Mouse (Mus musculus) regulatory T cell (primary cell): ENCODE data around the gene Fam81a.

Experiments
- in situ Hi-C: fragments of 300-600 bp; cut with MboI, MseI; formaldehyde crosslinking; loops from one replicate; pipeline ENCODE4 v1.15.1; 2025; ENCODE audit warnings: high pct_unique_total_duplicates

The Fam81a gene

GRCm38 (mm10) chr9:70142460-70142859 lies at the start of gene Fam81a:
Fam81a (minus strand) TSS chr9:70142560.
- in situ Hi-C loops: loop anchor here (10.0 kb wide), 1 partner anchor 268 kb away; no protein-coding TSS in a partner anchor

- in situ Hi-C loops: loop anchor here (5.0 kb wide), 1 partner anchor 215 kb away; no protein-coding TSS in a partner anchor
These were observed 40.3 kb upstream of the Fam81a start for GRCm38 (mm10) chr9:70182639-70183038.

GRCm38 (mm10) chr9:70181719-70182118 lies 39.4 kb upstream of the Fam81a start:
- in situ Hi-C loops: loop anchor here (5.0 kb wide), 1 partner anchor 216 kb away; no protein-coding TSS in a partner anchor

- in situ Hi-C loops: no loop called here
These were observed 33.9 kb upstream of the Fam81a start for GRCm38 (mm10) chr9:70176291-70176690.

GRCm38 (mm10) chr9:70174896-70175295 lies 32.5 kb upstream of the Fam81a start:
- in situ Hi-C loops: no loop called here

- in situ Hi-C loops: no loop called here
These were observed 32.0 kb upstream of the Fam81a start for GRCm38 (mm10) chr9:70174291-70174848.

- in situ Hi-C loops: no loop called here
These were observed 26.6 kb upstream of the Fam81a start for GRCm38 (mm10) chr9:70168973-70169372.

- in situ Hi-C loops: no loop called here
These were observed 17.7 kb upstream of the Fam81a start for GRCm38 (mm10) chr9:70160071-70160470.

- in situ Hi-C loops: loop anchor here (10.0 kb wide), 1 partner anchor 273 kb away; no protein-coding TSS in a partner anchor
These were observed 5.3 kb upstream of the Fam81a start for GRCm38 (mm10) chr9:70147618-70148017.

GRCm38 (mm10) chr9:70145426-70145825 lies 3.1 kb upstream of the Fam81a start:
- in situ Hi-C loops: loop anchor here (10.0 kb wide), 1 partner anchor 271 kb away; no protein-coding TSS in a partner anchor

- in situ Hi-C loops: loop anchor here (10.0 kb wide), 1 partner anchor 269 kb away; no protein-coding TSS in a partner anchor
These were observed 966 bp upstream of the Fam81a start for GRCm38 (mm10) chr9:70143326-70143725.

GRCm38 (mm10) chr9:70141885-70142326 lies 454 bp downstream of the Fam81a start:
- in situ Hi-C loops: loop anchor here (10.0 kb wide), 1 partner anchor 267 kb away; no protein-coding TSS in a partner anchor

GRCm38 (mm10) chr9:70140871-70141796 lies 1.2 kb downstream of the Fam81a start:
- in situ Hi-C loops: loop anchor here (10.0 kb wide), 1 partner anchor 266 kb away; no protein-coding TSS in a partner anchor

- in situ Hi-C loops: loop anchor here (10.0 kb wide), 1 partner anchor 266 kb away; no protein-coding TSS in a partner anchor
These were observed 2.0 kb downstream of the Fam81a start for GRCm38 (mm10) chr9:70140340-70140739.

GRCm38 (mm10) chr9:70139331-70139885 lies 3.0 kb downstream of the Fam81a start:
- in situ Hi-C loops: no loop called here

- in situ Hi-C loops: no loop called here
These were observed 3.8 kb downstream of the Fam81a start for GRCm38 (mm10) chr9:70138511-70138910.

GRCm38 (mm10) chr9:70137991-70138390 lies 4.4 kb downstream of the Fam81a start:
- in situ Hi-C loops: no loop called here

- in situ Hi-C loops: no loop called here
These were observed 7.2 kb downstream of the Fam81a start for GRCm38 (mm10) chr9:70135186-70135585.

GRCm38 (mm10) chr9:70134716-70135115 lies 7.6 kb downstream of the Fam81a start:
- in situ Hi-C loops: no loop called here

GRCm38 (mm10) chr9:70134215-70134614 lies 8.1 kb downstream of the Fam81a start:
- in situ Hi-C loops: no loop called here

- in situ Hi-C loops: no loop called here
These were observed 11.6 kb downstream of the Fam81a start for GRCm38 (mm10) chr9:70130786-70131185.

- in situ Hi-C loops: no loop called here
These were observed 30.5 kb downstream of the Fam81a start for GRCm38 (mm10) chr9:70111869-70112286.
